Comparison of ENCODE assay signal across 15 mouse cellular contexts in genomic region chr15:6129697-6130096, GRCm38 (mm10).
"Had no signal": no experiment of that assay in that cellular context is flagged by ENCODE, and none has a peak within 500 bp of the region (broad histone marks: within the 10 kb centered on the region; RNA-seq: fewer than 3 reads in every experiment).

No protein-coding gene starts in this region.

- H3K4me2 ChIP-seq: neural tube, embryonic 15.5 days had no signal

- H3K36me3 ChIP-seq: midbrain, embryonic 10.5 days; neural tube, embryonic 15.5 days had no signal

- H3K27me3 ChIP-seq: neural tube, embryonic 15.5 days had no signal

- H3K9ac ChIP-seq: liver, embryonic 14.5 days; neural tube, embryonic 15.5 days had no signal

- H3K9me3 ChIP-seq: midbrain, embryonic 10.5 days; neural tube, embryonic 15.5 days had no signal

- H3K27ac ChIP-seq: layer of hippocampus, adult 2 months; liver, embryonic 14.5 days; midbrain, embryonic 10.5 days; neural tube, embryonic 15.5 days; stomach, postnatal 0 days had no signal

- H3K4me1 ChIP-seq: midbrain, embryonic 10.5 days; neural tube, embryonic 15.5 days had no signal

- DNase-seq: kidney, adult 8-10 months; kidney, postnatal 36 days; left cerebral cortex, postnatal 4 days; liver; lung, adult 2 months; lung, postnatal 10 days; lung, postnatal 4 days; midbrain, embryonic 14.5 days; thymus, postnatal 14 days had no signal

- H3K4me3 ChIP-seq: layer of hippocampus, adult 2 months; midbrain, embryonic 10.5 days; myocyte; neural tube, embryonic 15.5 days had no signal
